Mouse (Mus musculus): ENCODE measurements at regions not wholly inside any gene's neighbourhood (a gene's known extent, or its start where the extent isn't known, plus 50 kb on each side); places are given as distances from the start of the nearest gene placed in this dataset.

GRCm38 (mm10) chr16:24187131-24187530, 198.5 kb upstream of the Bcl6 start:
- DNase-seq = no peak
- intact Hi-C loops (cut with DNase I) = no loop called here

- intact Hi-C loops (cut with DNase I) = no loop called here
- no peak for DNase-seq
Measured at GRCm38 (mm10) chr16:24185989-24186388, 197.3 kb upstream of the Bcl6 start.

GRCm38 (mm10) chr16:24184846-24185245, 196.2 kb upstream of the Bcl6 start:
- no peak for DNase-seq
- intact Hi-C loops (cut with DNase I) = loop anchor here (5.0 kb wide), 1 partner anchor 193 kb away; no protein-coding TSS in a partner anchor

- intact Hi-C loops (cut with DNase I) = loop anchor here (5.0 kb wide), 1 partner anchor 191 kb away; no protein-coding TSS in a partner anchor
- DNase-seq = peak; percentile 65 to 73
Measured at GRCm38 (mm10) chr16:24183216-24183615, 194.6 kb upstream of the Bcl6 start.

- DNase-seq = no peak
- intact Hi-C loops (cut with DNase I) = loop anchor here (5.0 kb wide), 1 partner anchor 189 kb away; no protein-coding TSS in a partner anchor
Measured at GRCm38 (mm10) chr16:24181388-24181787, 192.7 kb upstream of the Bcl6 start.

GRCm38 (mm10) chr16:24180666-24181065, 192.0 kb upstream of the Bcl6 start:
- no peak for DNase-seq
- intact Hi-C loops (cut with DNase I) = loop anchor here (5.0 kb wide), 1 partner anchor 188 kb away; no protein-coding TSS in a partner anchor

- DNase-seq = no peak
- intact Hi-C loops (cut with DNase I) = no loop called here
Measured at GRCm38 (mm10) chr16:24177564-24177963, 188.9 kb upstream of the Bcl6 start.

GRCm38 (mm10) chr16:24177131-24177530, 188.5 kb upstream of the Bcl6 start:
- intact Hi-C loops (cut with DNase I) = no loop called here
- DNase-seq = no peak

GRCm38 (mm10) chr16:24176057-24176456, 187.4 kb upstream of the Bcl6 start:
- intact Hi-C loops (cut with DNase I) = no loop called here
- no peak for DNase-seq

- no peak for DNase-seq
- intact Hi-C loops (cut with DNase I) = no loop called here
Measured at GRCm38 (mm10) chr16:24175235-24175760, 186.6 kb upstream of the Bcl6 start.

GRCm38 (mm10) chr16:24174595-24174994, 185.9 kb upstream of the Bcl6 start:
- DNase-seq = no peak
- intact Hi-C loops (cut with DNase I) = no loop called here

GRCm38 (mm10) chr16:24173783-24174518, 185.3 kb upstream of the Bcl6 start:
- DNase-seq = no peak
- intact Hi-C loops (cut with DNase I) = no loop called here

- intact Hi-C loops (cut with DNase I) = no loop called here
- DNase-seq = no peak
Measured at GRCm38 (mm10) chr16:24172653-24173052, 184.0 kb upstream of the Bcl6 start.

- intact Hi-C loops (cut with DNase I) = no loop called here
- DNase-seq = no peak
Measured at GRCm38 (mm10) chr16:24172065-24172464, 183.4 kb upstream of the Bcl6 start.

GRCm38 (mm10) chr16:24171161-24171560, 182.5 kb upstream of the Bcl6 start:
- no peak for DNase-seq
- intact Hi-C loops (cut with DNase I) = no loop called here

- intact Hi-C loops (cut with DNase I) = no loop called here
- no peak for DNase-seq
Measured at GRCm38 (mm10) chr16:24166496-24166895, 177.8 kb upstream of the Bcl6 start.

- intact Hi-C loops (cut with DNase I) = no loop called here
- DNase-seq = no peak
Measured at GRCm38 (mm10) chr16:24165461-24166081, 176.9 kb upstream of the Bcl6 start.

GRCm38 (mm10) chr16:24160705-24161285, 172.1 kb upstream of the Bcl6 start:
- intact Hi-C loops (cut with DNase I) = no loop called here

GRCm38 (mm10) chr16:24159336-24159735, 170.7 kb upstream of the Bcl6 start:
- intact Hi-C loops (cut with DNase I) = no loop called here
- DNase-seq = no peak

More at GRCm38 (mm10) chr16:24160705-24161285, 172.1 kb upstream of the Bcl6 start:
- no peak for DNase-seq

GRCm38 (mm10) chr16:24157753-24158152, 169.1 kb upstream of the Bcl6 start:
- intact Hi-C loops (cut with DNase I) = no loop called here
- no peak for DNase-seq

GRCm38 (mm10) chr16:24156729-24157430, 168.2 kb upstream of the Bcl6 start:
- DNase-seq = no peak
- intact Hi-C loops (cut with DNase I) = no loop called here
